Mouse (Mus musculus) lung, postnatal 4 days (tissue): ENCODE results near the gene Bri3bp.
"Not testable (repeated sequence)": the region's sequence is repeated elsewhere in the genome, so short reads cannot be mapped to it uniquely, and the experiment has no call there.

Experiments
- DNase-seq, 2 experiments: peaks; one replicate each; pipeline ENCODE4 v3.0.0; 2021

Gene Bri3bp

GRCm38 (mm10) chr5:125441234-125442114 is at the start of gene Bri3bp:
Bri3bp (plus strand) TSS chr5:125441568.
- DNase-seq = peak; percentile 54 to 60

DNA sequence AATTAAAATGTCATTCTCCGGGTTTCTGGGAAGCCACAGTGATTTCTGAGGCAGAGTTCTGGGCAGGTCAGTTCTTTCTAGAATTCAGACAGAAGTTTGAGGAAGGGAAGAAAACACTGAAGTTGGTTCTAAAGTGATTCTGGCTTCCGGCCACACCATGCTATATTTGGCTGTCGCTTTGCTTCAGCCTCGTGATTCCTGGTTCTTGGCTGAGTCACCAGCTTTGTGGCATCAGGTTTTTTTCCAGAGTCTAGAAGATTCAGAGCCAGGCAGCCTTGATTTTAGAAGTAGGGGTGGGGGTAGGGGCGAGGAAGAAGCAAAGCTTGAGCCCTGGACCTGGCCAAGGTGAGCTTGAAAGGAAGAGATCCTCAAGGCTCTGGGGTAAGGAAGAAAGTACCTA is 49.8 kb upstream of the Bri3bp start:
- DNase-seq = peak; percentile 76 to 77

DNA sequence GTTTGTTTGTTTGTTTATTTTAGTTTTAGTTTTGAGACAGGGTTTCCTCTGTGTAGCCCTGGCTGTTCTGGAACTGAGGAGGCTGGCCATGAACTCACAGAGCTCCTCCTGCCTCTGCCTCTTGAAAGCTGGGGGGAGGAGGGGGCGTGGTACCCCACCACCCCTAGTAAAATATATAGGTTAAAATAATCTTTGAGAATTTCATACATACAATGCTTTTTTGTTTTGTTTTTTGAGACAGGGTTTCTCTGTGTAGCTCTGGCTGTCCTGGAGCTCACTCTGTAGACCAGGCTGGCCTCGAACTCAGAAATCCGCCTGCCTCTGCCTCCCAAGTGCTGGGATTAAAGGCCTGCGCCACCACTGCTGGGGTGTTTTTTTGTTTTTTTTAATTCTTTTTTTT is 49.2 kb upstream of the Bri3bp start:
- not testable (repeated sequence) for DNase-seq

DNA sequence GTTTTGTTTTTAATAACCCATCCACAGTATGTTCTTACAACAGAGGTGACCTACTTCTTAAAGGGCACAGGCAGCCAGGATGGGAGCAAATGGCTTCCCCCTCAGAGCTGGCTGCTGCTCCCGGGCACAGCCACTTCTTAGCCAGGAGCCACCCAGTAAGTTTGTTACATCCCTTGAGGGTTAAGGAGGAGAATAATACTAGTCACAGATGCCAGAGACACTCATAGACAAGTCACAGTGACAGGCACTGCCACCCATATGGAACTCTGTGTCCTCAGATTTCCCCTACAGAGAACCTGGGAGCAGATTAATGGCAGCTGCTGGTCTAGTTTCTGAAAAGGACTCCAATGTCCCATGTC is 48.8 kb upstream of the Bri3bp start:
- no peak for DNase-seq

GRCm38 (mm10) chr5:125392977-125393621 is 48.3 kb upstream of the Bri3bp start:
- DNase-seq = peak; percentile 98

DNA sequence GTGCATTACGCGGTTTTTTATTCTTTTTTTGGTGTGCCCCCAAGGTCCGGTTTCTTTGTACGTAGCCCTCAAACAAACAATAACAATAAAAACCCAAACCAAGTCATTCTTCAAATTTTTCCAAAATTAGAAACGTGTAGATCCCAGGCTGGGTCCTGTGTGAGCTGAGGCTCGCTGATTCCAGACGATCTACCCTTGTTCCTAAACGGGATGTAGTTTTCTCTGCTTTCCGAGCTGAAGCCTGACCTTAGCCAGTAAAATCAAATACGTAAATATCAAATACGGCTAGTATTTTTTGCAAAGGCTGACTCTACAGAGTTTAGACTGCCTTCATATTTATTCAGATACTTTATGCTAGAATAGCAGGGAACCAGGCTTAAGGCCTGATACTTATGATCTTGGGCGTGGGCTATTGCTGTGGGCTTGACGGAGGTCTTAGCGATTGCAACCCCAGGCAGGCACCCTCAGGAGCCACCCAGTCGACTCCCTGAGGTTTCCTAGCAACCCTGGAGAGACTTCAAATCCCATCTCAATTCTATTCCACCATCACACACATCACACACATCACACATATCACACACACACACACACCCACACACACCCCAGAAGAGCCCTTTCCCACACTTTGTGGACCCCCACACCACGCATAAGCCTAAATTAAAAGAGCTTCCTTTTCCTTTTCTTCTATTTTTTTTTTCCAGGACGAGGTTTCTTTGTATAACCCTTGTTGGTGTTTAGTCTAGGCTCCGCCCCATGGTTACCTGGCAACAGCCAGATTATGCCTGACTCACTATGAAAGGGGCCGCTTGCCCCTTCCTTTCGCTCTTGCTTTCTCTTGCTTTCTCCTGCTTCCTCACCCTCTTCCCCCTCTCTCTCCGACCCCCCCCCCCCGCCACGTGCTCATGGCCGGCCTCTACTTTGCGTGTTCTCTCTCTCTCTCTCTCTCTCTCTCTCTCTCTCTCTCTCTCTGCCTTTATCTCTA is 47.5 kb upstream of the Bri3bp start:
- peak; percentile 83 to 85 for DNase-seq

- DNase-seq = no peak
Measured at GRCm38 (mm10) chr5:125395008-125395407, 46.4 kb upstream of the Bri3bp start.

DNA sequence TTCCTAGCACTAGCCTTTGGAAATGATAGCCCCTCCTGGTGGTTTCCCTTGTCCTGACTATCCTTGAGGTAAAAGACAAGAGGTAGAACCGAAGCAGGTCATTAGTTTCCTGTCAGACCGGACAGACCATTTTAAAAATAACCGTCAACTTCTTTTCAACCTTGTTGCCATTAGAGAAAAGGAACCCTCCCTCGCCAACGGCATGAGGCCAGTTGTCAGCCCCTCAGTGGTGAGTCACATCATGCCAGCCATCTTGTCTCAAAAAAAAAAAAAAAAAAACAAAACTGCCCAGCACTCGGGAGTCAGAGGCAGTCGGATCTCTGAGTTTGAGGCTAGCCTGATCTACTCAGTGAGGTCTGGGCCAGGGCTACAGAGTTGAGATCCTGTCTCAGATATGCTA is 40.5 kb upstream of the Bri3bp start:
- no peak for DNase-seq

DNA sequence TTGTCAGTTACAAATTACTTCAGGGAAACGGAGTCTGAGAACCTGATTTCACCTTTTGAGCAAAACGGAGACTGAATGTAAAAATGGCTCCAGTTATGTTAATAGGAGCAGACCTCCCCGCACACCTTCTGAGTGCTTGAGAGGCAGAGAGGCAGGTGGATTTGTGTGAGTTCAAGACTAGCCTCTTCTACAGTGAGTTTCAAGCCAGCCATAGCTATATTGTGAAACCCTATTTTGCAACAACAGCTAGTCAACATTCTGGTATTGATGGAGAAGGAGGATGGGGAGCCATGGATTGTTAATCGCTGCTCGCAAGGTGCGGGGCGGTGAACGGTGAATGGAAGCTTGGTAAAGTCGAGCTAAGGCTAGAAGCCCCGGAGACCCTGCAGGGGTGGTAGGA is 38.9 kb upstream of the Bri3bp start:
- no peak for DNase-seq

DNA sequence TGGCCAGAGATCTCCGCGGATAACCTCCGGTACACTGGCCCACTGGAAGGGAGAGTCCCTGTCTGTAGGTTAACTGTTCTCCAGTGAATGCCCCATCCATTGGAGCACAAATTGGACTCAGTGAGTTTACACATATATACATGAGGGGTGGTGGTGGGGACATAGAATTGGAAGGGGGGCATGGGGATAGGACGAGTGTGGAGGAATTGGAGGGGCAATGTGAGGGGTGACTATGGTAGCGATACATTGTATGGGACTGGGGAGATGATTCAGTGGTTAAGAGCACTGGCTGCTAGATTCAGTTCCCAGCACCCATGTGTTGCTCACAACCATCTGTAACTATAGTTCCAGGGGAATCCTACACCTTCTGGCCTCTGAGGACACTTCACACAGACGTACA is 38.4 kb upstream of the Bri3bp start:
- DNase-seq = no peak

- peak; percentile 52 to 74 for DNase-seq
Measured at GRCm38 (mm10) chr5:125403481-125404465, 37.6 kb upstream of the Bri3bp start.

GRCm38 (mm10) chr5:125404536-125404902 is 36.8 kb upstream of the Bri3bp start:
- no peak for DNase-seq

DNA sequence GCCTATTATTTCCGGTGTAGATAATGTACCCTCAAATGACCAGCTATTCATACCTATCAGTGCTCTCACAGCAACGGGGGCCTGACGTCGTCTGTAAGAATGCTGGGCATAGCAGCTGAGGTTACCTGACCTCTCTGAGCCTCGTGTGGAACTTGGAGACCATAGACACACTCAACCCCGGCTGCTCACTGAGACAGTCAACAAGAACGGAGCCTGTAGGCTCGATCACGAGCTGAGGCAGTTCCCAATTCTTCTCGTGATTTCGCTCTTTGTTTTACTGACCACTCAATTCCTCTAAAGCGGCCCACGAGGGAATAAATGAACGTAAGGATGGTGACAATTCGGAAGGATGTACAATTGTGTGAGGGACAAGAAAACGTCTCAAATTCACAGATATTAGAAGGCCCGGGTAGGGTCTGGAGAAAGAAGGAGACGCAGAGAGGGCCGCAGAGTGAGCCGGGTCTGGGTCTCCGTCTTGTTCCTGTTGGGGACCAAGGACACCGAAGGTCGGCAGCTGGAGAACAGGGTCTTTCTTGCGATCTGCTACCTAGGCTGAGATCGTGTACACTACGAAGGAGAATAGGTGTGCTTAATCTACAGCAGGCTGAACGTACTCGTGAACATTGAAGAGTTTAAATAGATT is 36.3 kb upstream of the Bri3bp start:
- peak in 1 of 2 experiments; percentile 51 for DNase-seq

DNA sequence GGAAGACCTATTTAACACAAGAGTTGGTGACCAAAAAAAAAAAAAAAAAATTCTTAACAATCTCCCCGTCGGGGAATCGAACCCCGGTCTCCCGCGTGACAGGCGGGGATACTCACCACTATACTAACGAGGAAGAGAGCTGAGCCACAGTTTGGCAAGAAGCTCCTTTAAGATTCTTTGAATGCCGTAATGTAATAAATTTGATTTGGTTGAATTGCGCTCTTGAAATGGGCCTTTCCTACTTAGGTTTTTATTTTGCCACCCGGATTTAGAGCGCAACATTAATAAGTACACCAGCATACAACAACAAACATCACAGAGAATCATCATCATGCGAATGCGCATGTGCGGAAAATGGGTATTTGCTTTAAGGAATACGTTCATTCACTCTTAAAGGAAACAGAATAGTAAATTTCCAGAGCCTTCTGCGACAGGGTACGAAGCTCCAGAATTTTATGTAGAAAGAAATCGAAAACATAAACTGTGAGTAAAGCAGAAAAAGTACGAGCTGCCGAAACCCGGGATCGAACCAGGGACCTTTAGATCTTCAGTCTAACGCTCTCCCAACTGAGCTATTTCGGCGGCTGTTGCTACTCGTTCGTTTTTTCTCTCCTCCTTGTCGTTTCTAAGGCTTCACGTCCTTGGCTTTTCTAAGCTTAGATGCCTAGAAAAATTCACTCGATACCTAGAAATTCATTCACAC is 35.7 kb upstream of the Bri3bp start:
- DNase-seq = peak; percentile 78 to 92

- DNase-seq = peak; percentile 78 to 83
Measured at GRCm38 (mm10) chr5:125406322-125407016, 34.9 kb upstream of the Bri3bp start.

DNA sequence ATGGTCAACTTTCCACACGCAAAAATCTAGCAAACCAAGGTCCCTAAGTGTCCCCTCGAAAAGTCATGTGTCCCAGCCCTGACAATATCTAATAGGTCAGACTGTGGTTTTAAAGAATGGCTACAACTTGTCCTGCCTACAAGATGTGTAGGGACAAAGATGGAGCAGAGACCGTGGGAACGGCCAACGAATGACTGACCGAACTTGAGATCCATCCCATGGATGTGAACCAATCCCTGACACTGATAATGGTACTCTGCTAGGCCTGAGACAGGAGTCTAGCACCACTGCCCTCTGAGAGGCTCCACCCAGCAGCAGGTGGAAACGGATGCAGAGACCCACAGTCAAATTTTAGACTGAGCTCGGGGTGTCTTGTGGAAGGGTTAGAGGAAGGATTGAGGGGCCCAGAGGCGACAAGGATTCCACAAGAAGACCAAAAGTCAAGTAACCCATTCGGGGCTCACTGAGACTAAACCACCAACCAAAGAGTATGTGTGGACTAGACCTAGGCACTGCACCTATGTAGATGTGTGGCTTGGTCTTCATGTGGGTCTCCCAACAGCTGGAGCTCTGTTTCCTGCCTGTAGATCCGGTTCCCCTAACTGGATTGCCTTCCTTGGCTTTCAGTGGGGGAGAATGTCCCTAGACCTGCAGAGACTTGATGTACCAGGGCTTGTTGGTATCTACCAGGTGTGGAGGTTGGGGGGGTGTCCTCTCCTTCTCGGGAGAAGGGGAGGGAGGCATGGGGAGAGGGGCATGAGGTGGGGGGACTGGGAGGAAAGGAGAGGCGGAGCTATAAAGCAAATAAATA is 34.1 kb upstream of the Bri3bp start:
- no peak for DNase-seq

GRCm38 (mm10) chr5:125407910-125408575 is 33.3 kb upstream of the Bri3bp start:
- DNase-seq = no peak

- DNase-seq = peak; percentile 83 to 86
Measured at GRCm38 (mm10) chr5:125408842-125409241, 32.5 kb upstream of the Bri3bp start.
